Mouse (Mus musculus): ENCODE measurements at regions not wholly inside any gene's neighbourhood (a gene's known extent, or its start where the extent isn't known, plus 50 kb on each side); places are given as distances from the start of the nearest gene placed in this dataset.

- no peak for TF ChIP-seq GATA1 (IDR thresholded peaks at IDR 0.05; ENCODE audit: borderline replicate concordance, low read length)
- TF ChIP-seq FLI1 (IDR thresholded peaks at IDR 0.05; ENCODE audit: low read length): no peak
These were observed 307.2 kb upstream of the Pard3b start for GRCm38 (mm10) chr1:61331456-61331855.

Measured in megakaryocyte, embryonic 14.5 days (primary cell).